Mouse (Mus musculus) stomach, postnatal 0 days (tissue): ENCODE data around the gene Samd3.

Source experiments
- CTCF ChIP-seq: IDR thresholded peaks from 2 replicates; pipeline ENCODE4 v1.5.1; 2016; ENCODE audit warnings: antibody characterized with exemption, low read depth, mild to moderate bottlenecking, moderate library complexity
- EP300 ChIP-seq: optimal IDR thresholded peaks from 2 replicates; pipeline ENCODE3; 2016; ENCODE audit warnings: antibody characterized with exemption

DNA sequence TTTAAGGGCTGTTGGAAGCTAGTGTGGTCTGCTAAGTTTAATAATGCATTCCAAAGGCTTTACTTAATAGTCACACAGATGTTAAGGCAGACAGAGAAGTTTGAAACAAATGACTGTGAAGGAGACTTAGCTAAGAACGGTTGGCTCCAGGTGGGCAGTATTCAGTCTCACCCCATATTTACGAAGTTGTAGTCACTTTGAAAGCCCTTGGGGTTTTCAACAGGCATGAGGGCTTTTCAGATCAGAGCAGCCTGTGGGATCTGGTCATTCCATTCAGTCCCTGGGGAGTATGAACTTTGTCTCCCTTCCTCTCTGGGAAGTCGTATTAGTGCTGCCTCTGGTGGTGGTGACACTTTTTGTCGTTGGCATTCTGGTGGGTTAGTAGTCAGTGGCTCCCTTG is 9.1 kb downstream of the Samd3 start:
- TF ChIP-seq CTCF (0 out of 2 replicates have a peak, but pooled peaks have one; percentile 7), EP300 (no peak)
